Mouse (Mus musculus): ENCODE data around the gene Filip1. TPM values are rescaled to one million over a fixed set of nuclear protein-coding genes. Genes with fewer than 3 reads are reported as not detected.

Gene Filip1
- polyA plus RNA-seq, 1 experiment from 2014 or later = 10.4 TPM

DNA sequence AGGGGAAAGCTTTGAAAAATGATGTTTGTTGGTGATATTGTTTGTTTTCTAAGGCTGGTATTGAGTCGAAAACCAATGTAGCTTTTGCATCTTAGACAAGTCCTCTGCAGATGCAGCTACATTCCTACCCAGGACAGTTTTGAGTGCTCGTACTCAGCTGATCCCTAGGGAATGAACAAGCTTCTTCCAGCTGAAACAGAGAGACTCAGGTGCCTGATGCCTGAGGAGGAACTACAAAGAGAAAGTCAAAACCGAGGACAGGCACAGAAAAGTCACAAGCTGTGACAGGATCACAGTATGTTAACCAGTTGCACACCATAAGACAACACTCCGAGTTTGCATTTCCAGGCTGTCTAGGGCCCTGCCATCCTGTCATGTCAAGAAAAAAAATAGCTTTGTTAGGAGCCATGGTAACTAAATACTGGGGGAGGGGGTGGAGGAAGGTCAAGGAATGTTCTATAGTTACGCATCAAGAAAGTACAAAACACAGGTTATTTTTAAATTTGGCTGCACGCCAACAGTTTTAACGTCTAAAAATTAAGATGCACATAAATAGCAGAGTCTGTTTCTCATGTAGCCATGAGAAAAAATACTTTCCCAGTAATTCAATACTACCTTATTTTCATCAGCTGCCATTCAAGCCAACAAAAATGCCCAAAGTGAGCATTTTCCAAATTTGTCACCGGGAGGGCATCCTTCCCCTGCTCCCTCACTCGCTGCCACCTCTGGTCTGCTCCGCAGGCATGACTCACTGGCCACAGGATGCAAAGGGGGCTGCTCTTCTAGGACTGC, 90.8 kb downstream of the Filip1 start:
- Histone ChIP-seq H3K27me3 (replicated peaks; ENCODE audit: control insufficient read depth, insufficient read depth, low read length) (no peaks in the 10 kb centered on the region), H3K9ac (ENCODE audit: low read depth, low read length) (no peak overlapping the region), H3K36me3 (ENCODE audit: control insufficient read depth, insufficient read depth, low read length) (no peaks in the 10 kb centered on the region), H3K4me3 (ENCODE audit: low read depth, low read length) (no peak overlapping the region), H3K4me1 (ENCODE audit: control insufficient read depth, insufficient read depth, low read length) (peaks cover 11% of the 10 kb centered on the region), H3K4me2 (ENCODE audit: low read depth, low read length) (no peak overlapping the region), H3K9me3 (ENCODE audit: control insufficient read depth, low read length) (no peaks in the 10 kb centered on the region), H3K27ac (replicated peaks; ENCODE audit: low read depth, low read length) (no peak overlapping the region)
- ATAC-seq (ENCODE audit: low read depth) (peak; percentile 64; the same call in 1 of the 2 replicates), DNase-seq (ENCODE audit: low spot score) (peak; percentile 79)
- 28% methylated on average over 10 of the region's 10 CpGs for WGBS

DNA sequence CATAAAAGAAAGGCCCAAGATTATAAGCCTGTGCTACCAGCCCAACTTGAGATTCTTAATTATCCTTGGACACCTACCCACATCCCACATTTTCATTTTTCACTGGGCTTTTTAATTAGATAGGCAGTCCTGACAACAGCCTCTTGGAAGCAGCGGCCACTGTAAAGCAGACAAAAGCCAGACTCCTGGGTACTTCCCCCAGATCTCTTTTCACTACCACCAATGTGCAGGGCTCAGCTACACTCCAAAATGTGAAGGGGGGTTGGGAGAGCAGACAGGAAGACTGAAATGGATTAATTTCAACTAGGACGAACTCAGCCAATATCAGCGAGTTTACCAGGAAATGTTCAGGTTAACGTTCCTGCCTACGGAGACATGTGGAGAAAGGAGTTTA, 92.1 kb downstream of the Filip1 start:
- Histone ChIP-seq H3K4me1 (ENCODE audit: control insufficient read depth, insufficient read depth, low read length) (peaks cover 11% of the 10 kb centered on the region), H3K27ac (replicated peaks; ENCODE audit: low read depth, low read length) (no peak overlapping the region), H3K9me3 (ENCODE audit: control insufficient read depth, low read length) (no peaks in the 10 kb centered on the region), H3K27me3 (replicated peaks; ENCODE audit: control insufficient read depth, insufficient read depth, low read length) (no peaks in the 10 kb centered on the region), H3K9ac (ENCODE audit: low read depth, low read length) (no peak overlapping the region), H3K36me3 (ENCODE audit: control insufficient read depth, insufficient read depth, low read length) (no peaks in the 10 kb centered on the region), H3K4me2 (ENCODE audit: low read depth, low read length) (no peak overlapping the region), H3K4me3 (ENCODE audit: low read depth, low read length) (no peak overlapping the region)
- DNase-seq (ENCODE audit: low spot score) (no peak), ATAC-seq (ENCODE audit: low read depth) (no peak)
- WGBS = 59% methylated on average over 5 of the region's 5 CpGs

DNA sequence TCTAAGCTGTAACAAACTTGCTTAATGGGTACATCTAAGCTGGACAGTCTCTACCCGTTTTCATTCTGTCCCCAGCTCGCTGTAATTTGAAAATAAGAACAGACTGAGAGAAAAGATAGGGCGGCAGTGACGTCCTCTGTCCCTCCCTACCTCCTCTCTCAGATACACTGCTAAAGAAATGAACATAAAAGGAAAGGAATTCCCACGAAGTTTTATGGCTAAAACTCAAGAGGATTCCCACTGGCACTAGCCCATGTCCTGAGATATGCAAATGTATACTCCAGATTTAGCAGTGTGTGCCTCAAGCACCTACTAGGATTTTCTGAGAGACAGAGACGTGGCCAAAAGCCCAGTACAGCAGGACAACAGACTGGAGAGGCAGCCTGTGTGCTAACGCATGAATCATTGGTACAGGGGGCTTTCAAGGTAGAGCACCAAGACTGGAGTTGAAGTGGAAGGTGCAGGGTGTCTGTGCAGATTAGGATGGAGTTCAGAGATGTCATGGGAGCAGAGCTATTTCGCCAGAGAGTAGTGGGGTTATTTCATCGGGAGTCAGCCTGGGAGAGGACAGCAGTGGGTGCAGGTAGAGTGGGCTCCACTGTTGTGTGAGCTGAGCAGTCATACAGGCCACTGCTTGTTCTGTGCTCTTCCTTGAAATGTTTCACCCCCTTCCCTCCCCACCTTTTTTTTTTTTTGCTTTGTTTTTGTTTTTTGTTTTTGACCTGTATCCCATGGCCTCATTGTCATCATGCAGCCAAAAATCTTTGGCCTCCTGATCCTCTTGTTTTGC, 92.7 kb downstream of the Filip1 start:
- H3K36me3 ChIP-seq (ENCODE audit: control insufficient read depth, insufficient read depth, low read length) = no peaks in the 10 kb centered on the region
- WGBS = 72% methylated on average over 9 of the region's 9 CpGs

DNA sequence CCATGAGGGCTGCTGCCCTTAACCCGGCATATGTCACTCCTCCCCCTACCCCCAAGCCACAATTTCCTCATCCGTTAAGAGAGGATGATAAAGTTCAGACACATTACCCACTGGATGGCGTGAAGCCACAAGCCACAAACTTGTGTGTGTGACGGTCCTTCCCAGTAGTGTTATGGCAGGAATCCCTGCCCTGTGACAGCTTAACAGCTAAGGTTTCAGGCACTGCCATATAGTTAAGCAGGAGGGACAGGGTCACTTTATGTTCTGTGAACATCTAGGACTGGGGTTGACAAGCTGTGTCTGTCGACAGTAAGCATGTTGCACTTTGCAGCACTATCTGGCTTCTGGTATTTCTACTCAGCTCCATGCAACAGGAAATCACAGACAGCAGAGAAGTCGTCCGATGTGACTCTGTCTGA, 93.3 kb downstream of the Filip1 start:
- no peaks in the 10 kb centered on the region for H3K9me3 ChIP-seq (ENCODE audit: control insufficient read depth, low read length)
- WGBS = 64% methylated on average over 7 of the region's 7 CpGs
- no peak overlapping the region for H3K4me2 ChIP-seq (ENCODE audit: low read depth, low read length)
- H3K36me3 ChIP-seq (ENCODE audit: control insufficient read depth, insufficient read depth, low read length) = no peaks in the 10 kb centered on the region
- no peaks in the 10 kb centered on the region for H3K27me3 ChIP-seq (replicated peaks; ENCODE audit: control insufficient read depth, insufficient read depth, low read length)
- H3K4me1 ChIP-seq (ENCODE audit: control insufficient read depth, insufficient read depth, low read length) = peaks cover 11% of the 10 kb centered on the region
- ATAC-seq (ENCODE audit: low read depth) (no peak), DNase-seq (ENCODE audit: low spot score) (no peak)
- no peak overlapping the region for H3K4me3 ChIP-seq (ENCODE audit: low read depth, low read length)
- no peak overlapping the region for H3K9ac ChIP-seq (ENCODE audit: low read depth, low read length)
- no peak overlapping the region for H3K27ac ChIP-seq (replicated peaks; ENCODE audit: low read depth, low read length)

More for the DNA sequence above, 92.7 kb downstream of the Filip1 start:
- Histone ChIP-seq H3K4me3 (ENCODE audit: low read depth, low read length) (no peak overlapping the region), H3K9me3 (ENCODE audit: control insufficient read depth, low read length) (no peaks in the 10 kb centered on the region), H3K4me1 (ENCODE audit: control insufficient read depth, insufficient read depth, low read length) (peaks cover 11% of the 10 kb centered on the region), H3K27ac (replicated peaks; ENCODE audit: low read depth, low read length) (no peak overlapping the region), H3K27me3 (replicated peaks; ENCODE audit: control insufficient read depth, insufficient read depth, low read length) (no peaks in the 10 kb centered on the region), H3K4me2 (ENCODE audit: low read depth, low read length) (no peak overlapping the region), H3K9ac (ENCODE audit: low read depth, low read length) (no peak overlapping the region)
- DNase-seq (ENCODE audit: low spot score) (no peak), ATAC-seq (ENCODE audit: low read depth) (peak; percentile 19; the same call in 1 of the 2 replicates)

DNA sequence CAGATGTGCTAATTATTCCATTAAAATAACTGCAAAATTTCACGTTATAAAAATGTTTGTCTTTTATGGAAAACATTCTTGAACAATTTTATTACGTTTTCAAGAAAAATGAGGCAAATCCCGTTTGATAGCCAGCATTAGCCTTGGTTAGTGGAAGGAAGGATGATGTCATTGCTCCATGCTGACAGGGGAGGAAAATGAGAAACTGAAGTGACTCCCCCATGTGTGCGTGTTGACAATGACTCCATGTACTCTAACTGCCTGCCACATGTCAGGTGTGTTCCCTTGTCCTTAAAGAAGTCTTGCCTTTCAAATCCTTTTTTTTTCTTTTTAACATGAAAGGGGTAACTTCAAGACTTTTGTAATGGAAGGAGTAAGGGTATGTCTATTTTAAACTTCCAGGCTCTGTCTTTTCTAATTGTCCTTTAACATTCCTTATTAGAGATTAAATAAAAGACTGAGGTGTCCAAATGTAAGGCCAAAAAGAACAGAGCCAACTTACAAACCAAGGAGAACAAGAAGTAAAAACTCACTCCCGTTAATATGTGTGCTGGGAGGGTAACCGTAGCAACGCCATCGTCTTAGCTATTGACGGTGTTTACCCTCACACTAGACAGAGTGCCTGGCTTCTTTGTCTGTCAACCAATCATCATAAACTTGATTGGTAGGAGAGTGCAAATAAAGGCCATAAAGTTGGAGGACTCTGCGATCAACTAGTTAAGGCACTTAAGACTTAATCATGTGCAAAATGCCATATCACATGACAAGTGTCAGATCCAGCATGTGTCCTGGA, 94.1 kb downstream of the Filip1 start:
- H3K27ac ChIP-seq (replicated peaks; ENCODE audit: low read depth, low read length) = no peak overlapping the region
- no peak overlapping the region for H3K4me3 ChIP-seq (ENCODE audit: low read depth, low read length)
- no peak for DNase-seq (ENCODE audit: low spot score)
- no peaks in the 10 kb centered on the region for H3K27me3 ChIP-seq (replicated peaks; ENCODE audit: control insufficient read depth, insufficient read depth, low read length)
- H3K36me3 ChIP-seq (ENCODE audit: control insufficient read depth, insufficient read depth, low read length) = no peaks in the 10 kb centered on the region
- 66% methylated on average over 10 of the region's 10 CpGs for WGBS
- H3K9ac ChIP-seq (ENCODE audit: low read depth, low read length) = no peak overlapping the region
- H3K4me1 ChIP-seq (ENCODE audit: control insufficient read depth, insufficient read depth, low read length) = peaks cover 11% of the 10 kb centered on the region
- no peaks in the 10 kb centered on the region for H3K9me3 ChIP-seq (ENCODE audit: control insufficient read depth, low read length)
- no peak for ATAC-seq (ENCODE audit: low read depth)
- no peak overlapping the region for H3K4me2 ChIP-seq (ENCODE audit: low read depth, low read length)

DNA sequence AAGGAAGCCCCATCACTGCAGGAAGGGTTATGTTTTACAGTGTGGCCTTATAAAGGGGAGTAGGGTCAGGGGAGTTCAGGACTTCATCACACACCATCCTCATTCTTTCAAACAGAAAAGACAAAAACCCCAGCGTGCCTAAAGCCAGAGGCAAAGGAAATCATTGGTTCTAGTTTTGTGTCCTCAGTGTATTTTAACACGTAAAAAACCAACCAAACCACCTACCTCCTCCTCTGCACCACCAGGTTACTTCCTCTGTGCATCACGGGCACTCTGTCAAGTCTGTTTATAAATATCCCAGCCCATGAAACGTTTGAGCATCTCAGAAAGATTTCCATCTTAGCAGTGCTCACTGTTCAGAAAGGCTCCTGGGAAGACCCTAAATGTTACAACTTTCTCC, 98.4 kb downstream of the Filip1 start:
- no peak for DNase-seq (ENCODE audit: low spot score)
- Histone ChIP-seq H3K9ac (ENCODE audit: low read depth, low read length) (no peak overlapping the region), H3K27me3 (replicated peaks; ENCODE audit: control insufficient read depth, insufficient read depth, low read length) (no peaks in the 10 kb centered on the region), H3K4me3 (ENCODE audit: low read depth, low read length) (no peak overlapping the region), H3K4me2 (ENCODE audit: low read depth, low read length) (no peak overlapping the region), H3K27ac (replicated peaks; ENCODE audit: low read depth, low read length) (no peak overlapping the region), H3K36me3 (ENCODE audit: control insufficient read depth, insufficient read depth, low read length) (no peaks in the 10 kb centered on the region), H3K4me1 (ENCODE audit: control insufficient read depth, insufficient read depth, low read length) (no peaks in the 10 kb centered on the region), H3K9me3 (ENCODE audit: control insufficient read depth, low read length) (no peaks in the 10 kb centered on the region)
- WGBS = 52% methylated on average over 4 of the region's 4 CpGs
- ATAC-seq (ENCODE audit: low read depth) = no peak

DNA sequence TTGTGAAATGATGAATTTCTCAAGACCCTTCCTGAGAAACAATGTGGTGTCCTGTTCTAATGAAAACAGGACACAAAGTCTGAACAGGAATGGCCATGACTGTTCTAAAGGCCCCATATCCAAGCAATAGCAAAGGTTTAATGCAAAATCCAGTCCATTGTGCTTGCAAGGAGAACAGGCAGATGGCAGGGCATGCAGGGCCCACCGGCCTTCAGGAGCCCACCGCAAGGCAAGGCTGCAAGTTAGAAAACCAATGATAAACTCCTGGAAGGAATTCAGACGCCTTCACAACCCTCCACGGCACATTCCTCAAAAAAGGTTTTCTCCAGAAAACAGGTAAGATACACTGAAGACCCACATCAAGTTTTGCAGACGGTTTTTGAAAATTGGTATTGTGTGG, 99.7 kb downstream of the Filip1 start:
- Histone ChIP-seq H3K4me1 (ENCODE audit: control insufficient read depth, insufficient read depth, low read length) (no peaks in the 10 kb centered on the region), H3K9me3 (ENCODE audit: control insufficient read depth, low read length) (no peaks in the 10 kb centered on the region), H3K4me3 (ENCODE audit: low read depth, low read length) (no peak overlapping the region), H3K27me3 (replicated peaks; ENCODE audit: control insufficient read depth, insufficient read depth, low read length) (no peaks in the 10 kb centered on the region), H3K4me2 (ENCODE audit: low read depth, low read length) (no peak overlapping the region), H3K36me3 (ENCODE audit: control insufficient read depth, insufficient read depth, low read length) (no peaks in the 10 kb centered on the region), H3K27ac (replicated peaks; ENCODE audit: low read depth, low read length) (no peak overlapping the region), H3K9ac (ENCODE audit: low read depth, low read length) (no peak overlapping the region)
- 86% methylated on average over 5 of the region's 5 CpGs for WGBS
- DNase-seq (ENCODE audit: low spot score) (no peak), ATAC-seq (ENCODE audit: low read depth) (no peak)

DNA sequence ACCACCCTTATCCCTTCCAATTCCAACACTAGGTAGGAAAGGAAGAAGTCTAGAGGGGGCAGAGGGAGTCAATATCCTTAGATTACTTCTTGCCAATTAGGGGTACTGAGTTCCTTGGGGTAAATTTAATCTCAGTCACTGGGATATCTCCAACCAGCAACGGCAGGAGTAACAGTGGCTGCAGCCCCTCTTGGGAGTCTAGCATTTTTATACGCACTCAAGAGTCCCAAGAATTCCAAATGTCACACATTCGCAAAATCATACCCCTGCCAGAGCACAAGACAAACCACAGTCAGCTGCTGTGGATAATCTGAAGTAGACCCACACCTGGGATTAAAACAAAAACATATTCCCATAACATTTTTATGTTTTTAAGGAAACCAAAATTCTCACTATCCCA, 102.5 kb downstream of the Filip1 start:
- no peaks in the 10 kb centered on the region for H3K27me3 ChIP-seq (replicated peaks; ENCODE audit: control insufficient read depth, insufficient read depth, low read length)
- no peaks in the 10 kb centered on the region for H3K4me1 ChIP-seq (ENCODE audit: control insufficient read depth, insufficient read depth, low read length)
- 96% methylated on average over 3 of the region's 3 CpGs for WGBS
- H3K9ac ChIP-seq (ENCODE audit: low read depth, low read length) = no peak overlapping the region
- H3K4me3 ChIP-seq (ENCODE audit: low read depth, low read length) = no peak overlapping the region
- H3K9me3 ChIP-seq (ENCODE audit: control insufficient read depth, low read length) = no peaks in the 10 kb centered on the region
- no peak for DNase-seq (ENCODE audit: low spot score)
- no peak overlapping the region for H3K27ac ChIP-seq (replicated peaks; ENCODE audit: low read depth, low read length)
- ATAC-seq (ENCODE audit: low read depth) = no peak
- H3K4me2 ChIP-seq (ENCODE audit: low read depth, low read length) = no peak overlapping the region
- H3K36me3 ChIP-seq (ENCODE audit: control insufficient read depth, insufficient read depth, low read length) = no peaks in the 10 kb centered on the region

All from embryonic facial prominence, embryonic 14.5 days (tissue).